Mouse (Mus musculus) CD4-positive, CD25-positive, alpha-beta regulatory T cell, adult 2 months (primary cell): ENCODE data around the gene Cox11.

Experiments
- DNase-seq: peaks from one replicate; pipeline ENCODE4 v3.0.0-alpha.2; 2012; ENCODE audit warnings: low read depth, low spot score

Cox11 gene

DNA sequence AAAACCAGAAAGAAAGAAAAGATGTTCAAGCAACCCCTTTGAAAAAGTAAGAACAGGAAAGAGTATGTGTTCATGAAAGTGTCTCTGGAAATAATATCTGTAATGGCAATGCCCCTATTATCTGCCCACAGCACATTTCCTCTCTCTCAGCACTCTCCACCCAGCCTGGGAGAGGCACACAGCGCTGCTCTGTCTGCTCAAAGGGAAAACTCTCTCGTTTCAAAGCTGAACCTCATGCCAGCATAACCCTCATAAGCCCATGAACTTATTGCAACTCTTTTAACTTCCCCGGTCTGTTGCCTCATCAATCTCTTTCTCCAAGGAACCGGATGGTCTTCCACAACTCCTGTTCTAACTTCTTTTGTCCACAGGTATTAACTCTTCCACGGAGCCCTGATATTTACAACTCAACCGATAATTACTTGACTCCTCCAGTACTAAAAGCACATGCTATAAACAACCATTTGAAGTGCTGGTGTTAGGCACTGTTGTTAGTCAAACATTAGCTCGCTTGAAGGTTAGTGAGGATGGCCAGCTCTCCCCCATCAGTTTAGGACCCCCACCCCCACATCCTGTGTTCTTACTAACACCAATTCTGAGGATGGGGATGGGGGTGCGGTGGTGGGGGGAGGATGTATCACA, 26.5 kb downstream of the Cox11 start:
- DNase-seq, result no peak

DNA sequence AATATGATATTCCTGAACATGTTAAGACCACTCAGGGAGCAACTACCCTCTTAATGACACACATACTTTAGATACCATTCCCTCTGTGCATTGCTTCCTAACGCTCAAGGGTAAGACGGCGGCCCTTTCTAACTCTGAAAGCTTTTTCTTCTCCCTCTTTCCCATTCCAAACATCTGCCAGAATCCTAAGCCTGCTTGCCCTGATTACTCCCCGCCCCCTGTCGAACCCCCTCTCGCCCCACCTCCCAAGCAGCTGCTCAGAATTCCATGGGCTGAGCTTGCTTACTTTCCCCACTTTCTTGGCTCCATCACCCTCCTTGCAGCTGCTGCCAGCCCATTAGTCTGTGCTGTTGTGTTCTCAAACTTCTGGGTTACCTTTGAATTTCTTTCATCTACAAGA, 27.2 kb downstream of the Cox11 start:
- DNase-seq, result no peak

DNA sequence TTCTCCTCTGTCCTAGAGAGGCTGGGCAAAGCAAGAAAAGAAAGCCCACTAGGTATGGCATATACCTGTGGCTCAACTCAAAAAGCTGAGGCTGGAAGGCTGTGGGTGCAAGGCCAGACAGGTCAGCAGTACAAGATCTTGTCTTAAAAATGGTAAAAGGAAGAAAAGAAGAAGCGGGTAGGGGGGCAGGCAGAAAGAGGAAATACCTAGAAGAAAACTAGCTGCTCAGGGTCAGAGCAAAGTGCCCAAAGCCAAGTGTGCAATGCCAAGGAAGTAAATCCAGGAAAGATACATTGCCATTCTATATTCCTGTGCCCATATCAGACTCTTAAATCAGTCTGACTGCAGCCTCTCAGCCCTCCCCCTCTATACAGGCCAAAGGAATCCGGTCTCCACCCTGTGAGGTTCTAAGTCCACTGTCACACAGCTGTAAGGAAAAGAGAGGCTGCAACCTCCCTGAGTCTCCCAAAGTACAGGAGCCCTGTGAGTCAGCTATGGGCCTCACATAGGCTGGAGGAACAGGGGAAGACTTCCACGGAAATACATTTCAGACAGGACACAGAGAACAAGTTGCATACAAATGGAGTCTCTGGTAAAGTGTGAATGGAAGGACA, 28.3 kb downstream of the Cox11 start:
- DNase-seq, result no peak

DNA sequence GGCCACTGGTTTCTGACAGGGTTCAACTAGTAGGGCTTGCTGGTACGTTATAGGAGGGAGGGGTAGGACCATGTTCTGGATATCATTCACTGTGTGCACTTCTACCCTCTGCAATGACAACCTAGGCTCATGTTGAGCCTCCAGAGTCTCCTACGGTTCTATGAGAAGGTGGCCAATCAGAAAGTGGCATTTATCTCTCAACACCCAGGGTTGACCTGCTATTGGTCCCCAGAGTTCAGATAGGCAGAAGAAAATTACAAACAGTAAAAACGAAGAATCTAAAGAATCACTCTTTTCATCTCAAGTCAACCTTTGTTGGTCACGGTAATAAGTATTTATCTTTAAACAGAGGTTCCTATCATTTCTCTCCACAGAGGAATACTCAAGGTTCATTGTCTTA, 28.9 kb downstream of the Cox11 start:
- DNase-seq, result no peak

DNA sequence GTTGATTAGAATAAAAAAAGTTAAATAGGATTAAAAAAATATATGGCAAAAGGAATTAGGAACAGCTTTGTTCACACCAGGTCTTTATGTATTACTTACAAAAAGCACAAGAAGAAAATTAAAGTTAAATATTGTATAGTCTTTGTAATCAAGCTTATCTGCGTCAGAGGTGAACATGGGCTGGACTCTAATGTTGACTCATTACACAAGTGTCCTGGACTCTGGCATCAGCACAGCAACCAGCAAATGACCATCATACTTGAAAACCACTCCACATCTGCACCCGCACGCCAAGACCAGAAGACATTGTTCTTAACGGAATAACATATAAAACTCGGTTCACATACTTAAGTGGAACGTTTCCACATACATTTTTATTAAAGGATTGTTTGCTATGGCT, 29.4 kb downstream of the Cox11 start:
- DNase-seq, result no peak

DNA sequence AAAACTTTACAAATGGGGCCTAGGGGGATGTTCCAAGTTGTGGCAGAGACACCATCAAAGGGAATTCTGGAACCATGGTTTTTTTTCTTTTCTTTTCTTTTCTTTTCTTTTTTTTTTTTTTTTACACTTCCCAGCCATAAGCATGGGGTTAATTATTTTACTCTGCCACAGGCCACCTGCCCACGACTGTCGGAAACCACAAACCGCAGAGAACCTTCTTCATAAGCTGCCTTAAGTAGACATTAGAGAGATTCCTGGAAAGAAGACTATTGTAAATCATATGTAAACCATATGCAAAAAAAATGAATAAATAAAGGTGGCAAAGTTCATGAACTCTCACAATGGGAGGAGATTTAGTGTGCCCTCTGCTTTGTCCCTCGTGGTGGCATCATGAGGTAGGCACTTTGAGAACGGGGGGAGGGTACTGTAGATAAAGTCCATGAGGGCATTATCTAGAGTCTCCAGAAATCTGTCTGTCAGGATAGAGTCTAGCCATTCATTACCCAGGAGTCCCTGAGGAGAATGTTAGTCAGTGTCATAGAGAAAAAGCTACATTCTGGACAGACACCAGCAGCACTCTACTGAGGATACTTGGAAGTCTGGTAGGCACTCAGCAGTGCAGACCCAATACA, 37.6 kb downstream of the Cox11 start:
- DNase-seq, result peak; percentile 32

DNA sequence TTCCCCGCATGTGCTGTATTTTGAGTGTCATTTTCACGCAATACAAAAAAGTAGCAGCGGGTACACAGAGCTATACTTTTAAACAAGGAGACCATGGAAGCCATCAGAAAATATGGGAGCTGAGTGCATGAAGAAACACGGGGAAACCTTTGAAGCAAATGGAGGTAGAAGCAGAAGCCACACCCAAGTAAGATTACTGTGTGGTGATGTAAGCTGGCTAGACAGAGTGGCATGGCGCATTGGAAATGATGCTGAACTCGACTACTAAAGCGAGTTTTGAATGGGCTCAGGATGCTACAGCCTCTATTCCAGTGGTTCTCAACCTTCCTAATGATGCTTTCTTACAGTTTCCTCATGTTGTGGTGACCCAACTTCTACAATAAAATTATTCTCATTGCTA, 39.1 kb downstream of the Cox11 start:
- DNase-seq, result no peak

DNA sequence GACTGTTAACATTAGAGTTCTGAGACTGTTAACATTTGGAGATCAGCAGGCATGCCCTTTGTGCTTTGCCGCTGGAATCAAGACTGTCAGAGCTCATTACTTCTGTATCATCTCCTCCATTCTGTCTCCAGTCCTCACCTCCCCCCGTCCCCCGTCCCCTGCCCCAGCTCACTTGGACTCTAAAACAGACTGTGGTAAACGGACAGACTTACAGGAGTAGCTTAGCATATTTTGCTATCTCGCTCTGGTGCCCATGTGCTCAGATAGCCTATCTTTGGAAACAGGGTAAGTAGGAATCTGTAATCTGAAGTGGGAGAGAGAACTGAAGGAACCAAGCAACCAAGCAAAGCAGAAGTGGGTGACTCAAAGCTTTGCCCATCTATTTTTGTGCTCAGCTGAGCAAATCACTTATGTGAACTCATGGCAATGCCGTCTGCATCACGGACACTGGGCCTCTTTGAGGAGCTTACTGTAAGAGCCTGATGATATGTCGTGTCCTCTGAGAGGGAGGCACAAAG, 39.9 kb downstream of the Cox11 start:
- DNase-seq, result no peak

DNA sequence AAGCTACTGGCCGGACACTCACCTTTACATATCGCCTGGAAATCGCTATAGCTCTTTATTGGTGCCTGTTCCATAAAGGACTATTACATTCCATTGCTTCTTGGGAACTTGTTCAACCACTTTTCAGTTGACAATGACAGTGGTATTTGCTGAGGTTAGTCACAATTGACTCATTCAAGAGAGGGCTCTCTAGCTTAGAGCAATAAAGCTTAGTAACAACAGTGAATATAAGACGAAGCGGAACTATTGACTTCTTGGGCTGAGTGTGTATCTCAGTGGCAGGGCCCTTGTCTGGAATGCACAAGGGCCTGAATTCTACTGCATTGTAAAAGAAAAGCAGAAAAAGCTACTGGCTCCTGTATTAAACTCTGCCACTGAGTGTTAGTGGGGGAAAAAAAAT, 40.6 kb downstream of the Cox11 start:
- DNase-seq, result no peak

DNA sequence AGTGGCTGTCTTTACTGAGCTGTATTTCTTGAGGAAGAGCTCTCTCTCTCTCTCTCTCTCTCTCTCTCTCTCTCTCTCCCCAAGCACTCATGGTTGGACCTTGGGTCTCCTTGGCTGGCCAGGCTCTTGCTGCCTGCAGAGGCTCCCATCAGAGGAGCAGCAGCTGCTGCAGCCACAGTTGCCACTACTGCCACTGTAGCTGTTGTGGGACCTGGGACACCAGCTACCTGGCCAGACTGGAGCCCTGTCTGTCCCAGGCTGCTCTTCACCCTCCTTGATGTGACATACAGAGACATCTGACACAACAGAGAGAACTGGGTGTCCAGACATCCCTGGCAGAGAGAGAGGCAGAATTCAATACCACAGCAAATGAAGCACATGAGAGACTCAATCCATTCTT, 43.2 kb downstream of the Cox11 start:
- no peak for DNase-seq

DNA sequence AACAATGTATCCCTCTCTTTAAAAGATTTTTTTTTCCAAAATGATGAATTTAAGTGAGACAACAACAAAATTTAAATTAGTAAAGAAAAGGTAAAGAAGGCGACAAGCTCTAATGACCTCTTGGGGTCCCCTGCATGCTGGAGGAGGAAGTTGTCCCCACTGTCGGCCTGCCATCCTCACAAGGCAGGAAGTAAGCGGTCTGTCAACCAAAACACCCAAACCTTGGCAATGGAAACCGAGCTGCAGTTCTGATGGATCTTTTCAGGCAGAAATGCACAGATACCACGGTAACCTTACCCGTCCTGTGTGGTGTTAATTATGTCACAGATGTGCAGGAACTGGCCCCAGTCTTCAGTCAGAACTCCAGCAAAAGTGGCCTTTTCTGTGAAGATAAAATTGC, 46.8 kb downstream of the Cox11 start:
- DNase-seq, result no peak

DNA sequence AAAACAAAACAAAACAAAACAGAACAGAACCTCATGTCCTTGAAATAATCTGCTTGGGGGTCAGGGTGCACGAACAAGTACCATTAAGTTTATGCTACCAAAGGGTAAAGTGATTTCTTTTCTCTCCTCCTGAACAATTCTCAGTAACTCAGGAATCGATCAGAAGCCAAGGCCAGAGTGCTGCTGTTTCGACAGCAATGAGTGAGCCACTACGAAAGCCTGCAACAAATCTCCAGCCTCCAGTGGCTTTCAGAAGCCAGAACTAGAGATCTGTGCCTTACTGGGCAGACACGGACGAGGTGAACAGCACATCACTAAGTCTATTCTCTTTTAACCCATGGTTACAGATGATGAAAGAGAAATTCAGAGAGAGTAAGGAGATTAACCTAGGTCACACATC, 47.2 kb downstream of the Cox11 start:
- DNase-seq, result no peak

DNA sequence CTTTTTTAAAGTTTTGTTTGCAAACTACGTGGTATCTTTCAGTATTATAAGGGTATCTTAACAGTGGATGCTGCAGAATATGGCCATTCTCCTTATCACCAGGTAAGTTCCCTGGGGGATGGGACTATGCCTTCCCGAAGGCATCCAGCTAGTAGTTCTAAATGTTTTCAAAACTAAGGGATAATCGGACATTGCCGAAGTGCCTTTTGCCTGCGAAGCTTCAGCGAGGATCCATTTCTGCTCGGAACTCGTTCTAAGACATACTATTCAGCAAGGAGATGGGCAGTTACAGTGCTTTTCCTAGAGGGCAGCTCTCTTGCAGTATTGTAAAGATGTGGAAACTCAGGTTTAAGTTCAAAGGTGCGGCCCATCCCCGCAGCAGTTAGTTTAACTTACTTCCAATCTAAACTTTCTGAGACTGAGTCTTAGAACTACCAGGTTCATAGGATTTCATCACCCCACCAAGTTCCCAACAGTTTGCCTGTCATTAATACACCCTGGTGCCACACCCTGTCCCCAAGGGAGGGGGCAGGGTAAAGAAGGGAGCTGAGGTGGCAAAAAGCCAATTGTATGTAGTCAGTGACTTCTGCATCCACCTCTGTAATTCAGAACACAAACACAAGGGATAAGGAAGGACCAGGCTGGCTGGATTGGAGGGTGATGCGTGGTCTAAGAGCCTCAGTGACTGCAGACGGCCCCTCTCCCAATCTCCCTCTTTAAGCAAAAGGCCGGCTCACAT, 48.5 kb downstream of the Cox11 start:
- DNase-seq, result no peak

DNA sequence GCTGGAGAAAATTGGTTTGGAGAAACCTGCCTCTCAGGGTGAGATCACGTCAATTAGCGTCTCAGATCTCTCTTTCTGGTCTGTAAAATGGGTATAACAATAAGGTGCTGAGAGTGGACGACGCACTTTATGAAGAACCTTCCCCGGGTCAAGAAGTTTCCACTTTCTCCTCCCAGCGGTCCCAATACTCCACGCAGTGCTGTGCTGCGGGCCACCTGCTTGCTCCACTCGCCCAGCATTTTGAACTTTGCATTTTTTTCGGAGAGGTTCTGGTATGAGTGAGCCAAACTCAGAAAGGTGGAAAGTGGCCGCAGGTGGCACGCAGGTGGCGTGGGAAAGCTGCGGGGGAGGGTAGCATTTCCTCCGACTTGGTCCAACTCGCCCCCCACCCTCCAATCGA, 49.1 kb downstream of the Cox11 start:
- no peak for DNase-seq

DNA sequence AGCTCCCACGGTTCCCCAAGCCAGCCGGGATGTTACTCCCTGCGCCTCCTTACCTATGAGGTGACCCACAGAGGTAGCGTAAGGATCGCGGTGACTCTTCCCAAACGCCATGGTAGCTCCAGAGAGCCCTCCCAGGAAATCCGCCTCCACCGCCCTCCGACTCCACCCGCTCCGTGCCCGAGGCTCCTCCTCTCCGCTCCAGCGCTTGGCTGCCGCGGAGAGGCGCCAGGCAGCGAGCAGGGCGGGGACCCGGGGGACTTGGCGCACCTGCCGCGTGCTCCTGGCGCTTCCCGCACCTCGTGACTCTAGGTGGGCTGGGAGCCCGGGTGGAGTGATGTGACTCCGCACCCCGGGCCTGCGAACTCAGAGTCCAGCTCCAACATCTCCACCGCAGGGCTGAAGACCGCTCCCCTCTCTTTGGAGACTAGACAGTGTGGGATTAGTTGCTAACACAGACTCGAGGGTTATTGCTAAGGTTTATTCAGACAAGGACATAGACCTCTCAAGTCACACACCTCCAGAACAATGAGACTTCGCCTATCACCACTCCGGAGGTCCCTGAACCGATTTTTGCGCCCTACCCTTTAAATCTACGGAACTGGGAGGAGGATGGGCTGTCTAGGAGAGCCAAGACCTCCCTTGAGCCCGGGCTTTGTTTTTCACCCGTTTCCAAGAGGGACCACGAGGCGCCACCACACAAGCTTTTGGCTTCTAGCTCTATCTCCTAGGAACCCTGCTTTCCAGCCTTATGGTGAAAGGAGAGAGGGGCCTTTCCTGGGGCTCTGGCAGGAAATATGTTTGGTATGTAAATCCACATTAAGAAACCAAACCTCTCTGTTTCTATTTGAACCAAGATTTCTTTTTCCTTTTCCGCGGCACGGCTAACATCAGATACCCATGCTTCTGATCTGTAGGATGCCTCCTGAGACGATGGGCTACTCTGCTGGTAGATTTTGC, 49.8 kb downstream of the Cox11 start, which contains the start of gene Tom1l1:
Gene Tom1l1 (minus strand): TSS at position 907 of the 957 bp plus-strand sequence.
- no peak for DNase-seq

DNA sequence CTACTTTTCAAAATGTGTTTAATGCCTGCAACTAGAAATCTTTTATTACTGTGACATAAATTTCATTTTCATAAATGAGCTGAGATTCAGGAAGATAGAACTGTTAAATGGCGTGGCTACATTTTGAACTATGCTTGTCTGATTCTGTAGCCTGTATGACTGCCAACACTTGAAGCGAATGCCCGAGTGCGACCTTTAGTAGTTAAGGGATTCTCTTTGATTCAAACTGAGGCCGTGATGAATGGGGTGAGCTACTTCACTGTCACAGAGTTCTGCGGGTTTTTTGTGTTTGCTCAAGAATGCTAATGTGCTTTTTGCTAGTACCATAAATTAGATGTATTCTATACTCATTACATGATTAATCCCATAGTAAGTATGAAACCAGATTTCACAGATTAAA, 52.4 kb downstream of the Cox11 start:
- DNase-seq, result no peak

DNA sequence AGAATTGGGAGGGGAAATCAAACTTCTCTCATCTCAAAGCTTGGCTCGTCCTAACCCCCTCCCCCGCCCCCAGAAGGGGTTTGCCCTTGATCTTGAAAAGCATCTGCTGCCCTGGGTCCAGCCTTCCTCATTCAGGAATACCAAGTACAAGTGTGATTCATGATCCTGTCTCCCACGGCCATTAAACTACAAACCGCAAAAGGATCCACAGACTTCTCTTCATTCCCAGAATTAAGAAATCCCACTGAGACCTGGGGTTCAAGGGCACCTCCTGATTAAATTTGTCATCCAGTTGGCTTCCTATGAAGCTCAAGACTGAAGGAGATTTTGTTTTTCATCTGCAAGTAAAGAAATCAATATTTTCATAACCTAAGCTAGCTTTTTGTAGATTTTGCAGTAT, 56.2 kb downstream of the Cox11 start:
- no peak for DNase-seq
